In the genomic region with DNA sequence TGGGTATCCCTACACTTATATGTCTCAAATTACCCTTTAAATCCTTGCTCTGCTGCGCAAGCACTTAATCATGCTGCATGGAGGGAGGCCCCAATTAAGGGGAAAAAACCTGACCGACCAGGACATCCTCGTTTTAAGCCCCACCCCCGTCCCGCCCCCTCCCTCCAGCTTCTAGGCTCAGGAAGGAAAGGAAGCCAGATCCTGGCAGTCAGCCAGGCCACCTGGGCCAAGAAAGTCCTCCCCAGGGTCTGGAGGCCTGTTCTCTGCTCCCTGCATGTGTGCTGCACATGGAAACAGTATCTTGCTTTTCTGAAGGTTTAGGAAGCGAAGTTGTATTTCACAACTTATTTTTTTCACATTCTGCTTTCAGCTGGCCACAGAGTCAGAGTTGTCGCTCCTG, we compare ENCODE assay signal across 8 mouse cellular contexts. TPM values are rescaled to one million over a fixed set of nuclear protein-coding genes. Genes with fewer than 3 reads are reported as not detected.
A peak's percentile ranks its signal among the peaks of the same experiment; 100 is the strongest.
DNase-seq lines count a peak whose midpoint lies in the region; ATAC-seq and TF ChIP-seq lines count a peak whose summit lies in the region.

Shb (minus strand) TSS at position 96 of the 400 bp plus-strand sequence.

- peaks cover 28% of the 10 kb centered on the region for H3K4me1 ChIP-seq in bone marrow macrophage, adult 2 months (ENCODE audit: control insufficient read depth, insufficient read depth, low read length)

- DNase-seq in left cerebral cortex, adult 8-10 months (ENCODE audit: low spot score in 2 of 2), result no peak
- no peak for DNase-seq in left cerebral cortex, adult 9 months (ENCODE audit: low spot score in 2 of 2)
- DNase-seq in gastrocnemius, postnatal 36 days, result peak; percentile 73 to 77
- DNase-seq in liver, result peak; percentile 81
- peak; percentile 70 for DNase-seq in naive thymus-derived CD4-positive, alpha-beta T cell, adult 2 months (ENCODE audit: low read depth)
- DNase-seq in urinary bladder, postnatal 14 days (ENCODE audit: low spot score), result peak; percentile 89

- 0 out of 2 replicates have a peak within 1 kb of the TSS, but pooled peaks have one; percentile 7 for H3K27ac ChIP-seq in bone marrow macrophage, adult 2 months (ENCODE audit: insufficient read depth, low read depth, low read length)

- TF ChIP-seq CTCF in bone marrow macrophage, adult 2 months (IDR thresholded peaks at IDR 0.05; ENCODE audit: low read depth, low read length), result no peak

- peak within 1 kb of the TSS; percentile 88 for H3K4me3 ChIP-seq in bone marrow macrophage, adult 2 months (ENCODE audit: insufficient read depth, low read length)

- intact Hi-C loops in gastrocnemius, postnatal 36 days (cut with DNase I), result no loop called here

- ATAC-seq in inflammation-experienced regulatory T-cells, adult 6 months, result peak; percentile 22

- TF ChIP-seq POLR2A in bone marrow macrophage, adult 2 months (IDR thresholded peaks at IDR 0.05; ENCODE audit: borderline replicate concordance, low read depth, low read length), result no peak

RNA-seq across cellular contexts. Expression of gene Shb, which starts in this region (rescaled TPM):
- 10 to 100 TPM; 17.1 to 20.0 (median 18.9) TPM for total RNA-seq in left cerebral cortex, adult 8-10 months (2022)
- 9.8 and 14.8 TPM in 2 replicates for polyA plus RNA-seq in bone marrow macrophage, adult 2 months (2012; ENCODE audit: insufficient read depth, insufficient read length, missing spikeins)
- total RNA-seq in gastrocnemius, postnatal 36 days (2021), result 1 to 10 TPM; 6.3 to 6.7 TPM
- under 1 TPM in 1 of 3 experiments, not detected in 2; 0.23 TPM for polyA plus RNA-seq in inflammation-experienced regulatory T-cells, adult 6 months (2017; shearing (Covaris generic))

Comparison
In these comparisons a context has a peak if more than half of its experiments do, and no peak if none do; other contexts are left out.
1. Peak in ATAC-seq in inflammation-experienced regulatory T-cells, adult 6 months; RNA of the gene not detected or under 1 TPM.
2. DNase-seq: peak in gastrocnemius, postnatal 36 days (2 of 2), liver (single experiment), naive thymus-derived CD4-positive, alpha-beta T cell, adult 2 months (single experiment) and urinary bladder, postnatal 14 days (single experiment); none in left cerebral cortex, adult 8-10 months (0 of 2) and left cerebral cortex, adult 9 months (0 of 2).